Mouse (Mus musculus) E14TG2a.4 (cell line): ENCODE measurements around the gene Scaf1.

ENCODE experiments used
- H3K27me3 ChIP-seq: 2 replicates; pipeline ENCODE4 v1.6.1; 2014; ENCODE audit warnings: low read length, control low read depth; ENCODE audit not compliant: insufficient read depth
- H3K36me3 ChIP-seq: 2 replicates; pipeline ENCODE4 v1.6.1; 2014; ENCODE audit warnings: low read length, control low read depth; ENCODE audit not compliant: insufficient read depth
- H3K4me1 ChIP-seq: replicated peaks from 2 replicates; pipeline ENCODE4 v1.6.1; 2014; ENCODE audit warnings: low read depth, low read length, control low read depth
- H3K4me3 ChIP-seq: replicated peaks from 2 replicates; pipeline ENCODE4 v1.5.1; 2014; ENCODE audit warnings: mild to moderate bottlenecking, low read length
- H3K9me3 ChIP-seq: 2 replicates; pipeline ENCODE4 v1.6.1; 2014; ENCODE audit warnings: low read length, control low read depth
- CTCF ChIP-seq: conservative IDR thresholded peaks from 2 replicates; pipeline ENCODE4 v1.5.1; 2014; ENCODE audit warnings: low read length
- NANOG ChIP-seq: IDR thresholded peaks from 2 replicates; pipeline ENCODE4 v1.6.1; 2014; ENCODE audit warnings: borderline replicate concordance, low read length, mixed read lengths
- POU5F1 ChIP-seq: IDR thresholded peaks from 2 replicates; pipeline ENCODE4 v1.6.1; 2014; ENCODE audit warnings: low read length, borderline replicate concordance

The Scaf1 gene

GRCm38 (mm10) chr7:45015957-45016612 lies at the start of gene Scaf1:
Gene Scaf1 (minus strand): TSS chr7:45016363.
- H3K36me3 ChIP-seq = peaks cover 38% of the 10 kb centered on the region
- TF ChIP-seq CTCF = no peak
- no peak for TF ChIP-seq NANOG
- no peak for TF ChIP-seq POU5F1
- H3K4me3 ChIP-seq = peak within 1 kb of the TSS; percentile 99
- no peaks in the 10 kb centered on the region for H3K9me3 ChIP-seq
- peaks cover 67% of the 10 kb centered on the region for H3K4me1 ChIP-seq
- H3K27me3 ChIP-seq = no peaks in the 10 kb centered on the region; the same call in 1 of the 2 replicates

GRCm38 (mm10) chr7:45062239-45062835 lies 46.2 kb upstream of the Scaf1 start, which contains the start of the genes Nosip and Prrg2:
Gene Nosip (plus strand): TSS chr7:45062429.
Gene Prrg2 (minus strand): TSS chr7:45062677.
- Histone ChIP-seq H3K9me3 (no peaks in the 10 kb centered on the region), H3K4me1 (peaks cover 73% of the 10 kb centered on the region), H3K4me3 (peak within 1 kb of the TSS; percentile 95), H3K36me3 (peaks cover 12% of the 10 kb centered on the region), H3K27me3 (no peaks in the 10 kb centered on the region)
- no peak for TF ChIP-seq CTCF
- TF ChIP-seq NANOG = no peak
- no peak for TF ChIP-seq POU5F1

- Histone ChIP-seq H3K27me3 (no peaks in the 10 kb centered on the region), H3K4me1 (peaks cover 73% of the 10 kb centered on the region), H3K9me3 (no peaks in the 10 kb centered on the region), H3K36me3 (peaks cover 12% of the 10 kb centered on the region), H3K4me3 (peak overlapping the region; percentile 95)
- TF ChIP-seq POU5F1 = no peak
- TF ChIP-seq NANOG = no peak
- no peak for TF ChIP-seq CTCF
Measured at GRCm38 (mm10) chr7:45061532-45062075, 45.4 kb upstream of the Scaf1 start.

- TF ChIP-seq CTCF (no peak), POU5F1 (no peak), NANOG (no peak)
- no peaks in the 10 kb centered on the region for H3K9me3 ChIP-seq
- H3K4me3 ChIP-seq = no peak overlapping the region
- H3K36me3 ChIP-seq = peaks cover 7% of the 10 kb centered on the region
- no peaks in the 10 kb centered on the region for H3K27me3 ChIP-seq
- peaks cover 71% of the 10 kb centered on the region for H3K4me1 ChIP-seq
Measured at GRCm38 (mm10) chr7:45060632-45061122, 44.5 kb upstream of the Scaf1 start.

GRCm38 (mm10) chr7:45058607-45059571 lies 42.7 kb upstream of the Scaf1 start:
- H3K4me3 ChIP-seq = no peak overlapping the region
- no peak for TF ChIP-seq NANOG
- no peak for TF ChIP-seq CTCF
- no peak for TF ChIP-seq POU5F1
- H3K9me3 ChIP-seq = no peaks in the 10 kb centered on the region
- peaks cover 67% of the 10 kb centered on the region for H3K4me1 ChIP-seq
- peaks cover 1% of the 10 kb centered on the region; the same call in 1 of the 2 replicates for H3K36me3 ChIP-seq
- H3K27me3 ChIP-seq = no peaks in the 10 kb centered on the region

- no peaks in the 10 kb centered on the region for H3K9me3 ChIP-seq
- no peak for TF ChIP-seq POU5F1
- TF ChIP-seq NANOG = no peak
- TF ChIP-seq CTCF = no peak
- H3K4me1 ChIP-seq = peaks cover 66% of the 10 kb centered on the region
- peak overlapping the region; percentile 24 for H3K4me3 ChIP-seq
- H3K36me3 ChIP-seq = no peaks in the 10 kb centered on the region
- H3K27me3 ChIP-seq = no peaks in the 10 kb centered on the region
Measured at GRCm38 (mm10) chr7:45056972-45057348, 40.8 kb upstream of the Scaf1 start.

- no peaks in the 10 kb centered on the region for H3K27me3 ChIP-seq
- peaks cover 67% of the 10 kb centered on the region for H3K4me1 ChIP-seq
- TF ChIP-seq CTCF = no peak
- TF ChIP-seq POU5F1 = no peak
- TF ChIP-seq NANOG = no peak
- H3K4me3 ChIP-seq = peak overlapping the region; percentile 24
- no peaks in the 10 kb centered on the region for H3K9me3 ChIP-seq
- no peaks in the 10 kb centered on the region for H3K36me3 ChIP-seq
Measured at GRCm38 (mm10) chr7:45056329-45056971, 40.3 kb upstream of the Scaf1 start.
